Mouse (Mus musculus) cerebellum, adult 11-12 months (tissue): ENCODE measurements around the gene Ccdc120.
"Not testable (repeated sequence)": the region's sequence is repeated elsewhere in the genome, so short reads cannot be mapped to it uniquely, and the experiment has no call there.

Source experiments
- DNase-seq: peaks from one replicate; pipeline ENCODE4 v3.0.0; 2022

Ccdc120 gene

DNA sequence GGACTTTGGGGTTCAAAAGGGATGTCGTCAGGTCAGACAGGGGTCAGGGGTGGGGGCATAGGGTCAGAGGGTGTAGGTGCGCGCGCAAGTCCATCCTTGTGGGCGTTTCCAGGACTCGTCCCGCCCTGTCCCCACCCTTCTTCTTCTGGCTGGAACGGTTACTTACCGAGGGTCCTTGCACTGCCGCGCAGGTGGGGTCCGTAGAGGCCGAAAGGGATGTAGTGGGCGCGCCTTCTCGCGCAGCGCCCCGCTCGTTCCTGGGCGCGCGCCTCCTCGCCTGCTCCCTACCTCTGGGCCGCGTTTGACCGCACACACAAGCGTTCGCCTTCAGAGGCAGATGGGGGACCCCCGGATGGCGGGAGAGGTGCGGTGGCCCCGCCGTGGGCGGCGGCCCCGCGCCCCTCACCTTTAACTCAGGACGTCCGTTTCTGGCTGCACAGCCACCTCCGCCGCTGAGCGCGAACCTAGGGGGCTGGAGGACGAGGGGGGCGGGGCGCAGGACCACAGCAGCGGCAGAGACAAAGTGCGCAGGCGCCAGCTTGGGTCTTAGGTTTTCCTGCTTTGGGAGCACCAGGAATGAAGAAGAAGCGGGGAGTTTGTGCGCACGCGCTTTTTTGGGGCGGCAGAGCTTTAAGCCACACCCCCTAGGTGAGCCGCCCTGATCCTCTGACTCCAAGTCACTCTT lies at the start of gene Ccdc120:
Gene Ccdc120, minus strand, starts transcription at position 474 of the 685 bp plus-strand sequence.
- peak; percentile 88 for DNase-seq

DNA sequence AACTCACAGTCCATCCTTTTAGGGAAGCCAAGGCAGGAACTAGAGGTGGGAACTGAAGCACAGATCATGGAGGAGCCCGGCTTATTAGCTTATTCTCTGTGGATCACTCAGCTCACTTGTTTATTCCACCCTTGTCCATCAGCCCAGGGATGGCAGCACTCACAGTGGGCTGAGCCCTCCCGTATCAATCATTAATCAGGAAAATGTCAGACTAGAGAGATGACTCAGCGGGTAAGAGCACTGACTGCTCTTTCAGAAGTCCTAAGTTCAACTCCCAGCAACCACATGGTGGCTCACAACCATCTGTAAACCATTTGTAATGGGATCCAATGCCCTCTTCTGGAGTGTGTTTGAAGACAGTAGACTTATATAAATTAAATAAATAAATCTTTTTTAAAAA lies 46.6 kb upstream of the Ccdc120 start:
- DNase-seq, result no peak

DNA sequence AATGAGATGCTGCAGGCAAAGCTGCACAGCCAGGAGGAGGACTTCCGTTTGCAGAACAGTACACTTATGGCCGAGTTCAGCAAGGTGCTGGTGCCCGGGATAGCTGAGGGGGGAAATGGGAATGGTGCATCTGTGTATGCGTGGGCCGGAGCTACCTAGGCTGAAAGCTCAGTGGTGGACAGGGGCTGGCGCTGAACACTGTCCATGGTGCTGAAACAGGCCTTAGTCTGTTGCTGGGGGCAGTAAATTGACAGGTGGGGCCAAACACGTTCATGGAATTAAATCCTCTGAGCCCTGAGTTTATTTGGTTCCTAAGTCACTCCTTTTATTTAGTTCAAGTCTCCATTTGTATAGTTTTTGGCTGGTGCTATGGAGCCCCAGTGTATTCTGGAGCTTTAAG lies 44.3 kb upstream of the Ccdc120 start:
- no peak for DNase-seq

DNA sequence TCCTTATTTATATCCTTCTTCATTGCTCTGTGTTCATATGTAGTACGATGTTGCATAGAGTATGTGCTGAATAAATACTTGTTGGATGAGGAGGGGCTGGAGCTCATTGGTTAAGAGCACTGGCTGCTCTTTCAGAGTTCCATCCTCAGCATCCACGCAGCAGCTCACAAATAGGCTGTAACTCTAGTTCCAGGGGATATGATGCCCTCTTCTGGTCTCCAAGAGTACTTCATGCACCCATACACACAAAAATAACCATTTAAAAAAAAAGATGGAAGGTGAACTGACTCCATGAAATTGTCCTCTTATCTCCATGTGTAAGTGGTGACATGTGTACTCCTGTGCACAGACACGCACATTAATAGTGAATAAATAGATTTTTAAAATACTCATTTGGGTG lies 42.7 kb upstream of the Ccdc120 start:
- no peak for DNase-seq

DNA sequence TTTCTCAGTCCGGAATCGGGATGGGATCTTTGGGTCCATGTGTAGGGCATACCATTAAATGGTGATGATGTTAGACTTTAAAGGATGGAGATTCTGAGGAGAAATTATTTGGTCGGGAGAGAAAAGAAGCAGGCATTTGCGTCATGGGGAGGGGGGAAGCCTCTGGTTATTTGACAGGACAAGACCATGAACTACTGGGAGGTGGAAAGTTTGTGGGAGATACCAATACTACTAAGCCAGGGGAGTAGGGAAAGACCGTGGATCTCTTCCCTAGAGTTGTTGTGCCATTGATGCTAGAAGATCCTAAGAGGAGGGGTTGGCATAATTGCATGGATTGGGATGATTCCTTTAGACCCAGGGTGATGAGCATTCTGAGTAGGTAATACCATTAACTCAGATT lies 39.6 kb upstream of the Ccdc120 start:
- DNase-seq, result no peak

DNA sequence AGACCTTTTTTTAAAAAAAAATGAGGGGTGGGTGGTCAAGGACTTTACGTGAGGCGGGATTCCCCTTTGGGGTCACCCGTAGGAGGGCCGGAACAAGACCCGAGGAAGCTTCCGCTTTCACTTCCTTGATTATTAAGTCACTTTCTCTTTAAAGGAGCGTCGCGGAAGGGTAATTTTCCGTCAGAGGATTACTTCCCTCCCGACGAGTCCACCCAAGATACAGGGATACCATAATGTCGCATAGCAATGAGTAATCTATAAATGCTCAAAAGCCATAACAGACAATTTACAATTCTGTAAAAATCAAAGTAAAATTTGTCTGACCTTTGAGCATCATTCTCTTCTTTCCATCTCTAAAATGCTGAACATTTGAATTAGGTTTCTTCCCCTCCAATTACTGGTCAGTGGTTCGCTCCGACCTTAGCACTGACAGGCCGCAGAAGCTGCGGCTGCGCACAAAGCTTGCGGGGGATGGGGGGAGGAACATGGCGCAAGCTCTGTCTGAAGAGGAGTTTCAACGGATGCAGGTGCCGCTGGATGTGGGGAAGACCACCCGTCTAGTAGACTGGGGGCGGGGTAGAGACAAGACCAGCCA lies 38.9 kb upstream of the Ccdc120 start, which contains the start of gene Gripap1:
Gene Gripap1, plus strand, starts transcription at position 224 of the 595 bp plus-strand sequence.
- DNase-seq, result peak; percentile 74

DNA sequence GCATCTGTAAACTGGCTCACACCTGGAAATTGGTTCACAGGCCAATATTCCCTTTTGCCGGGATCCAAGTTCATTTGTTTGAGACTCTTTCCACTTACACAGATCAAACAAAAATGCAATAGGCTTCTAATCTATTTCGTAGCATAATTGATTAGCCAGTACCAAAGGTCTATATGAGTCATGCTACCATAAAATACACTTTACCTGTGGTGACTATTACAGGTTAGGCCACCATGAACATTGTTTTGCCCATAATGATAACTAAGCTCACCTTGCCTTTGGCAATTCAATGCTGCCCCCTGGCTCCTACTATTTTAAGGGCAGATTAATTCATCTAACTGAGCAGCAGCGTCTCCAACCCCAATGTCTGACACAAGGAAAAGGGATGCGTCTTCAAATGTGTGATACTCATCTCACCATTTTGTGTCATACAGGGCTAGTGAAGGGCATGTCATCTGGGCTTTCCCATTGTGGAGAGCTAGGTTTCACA lies 31.9 kb upstream of the Ccdc120 start:
- no peak for DNase-seq

DNA sequence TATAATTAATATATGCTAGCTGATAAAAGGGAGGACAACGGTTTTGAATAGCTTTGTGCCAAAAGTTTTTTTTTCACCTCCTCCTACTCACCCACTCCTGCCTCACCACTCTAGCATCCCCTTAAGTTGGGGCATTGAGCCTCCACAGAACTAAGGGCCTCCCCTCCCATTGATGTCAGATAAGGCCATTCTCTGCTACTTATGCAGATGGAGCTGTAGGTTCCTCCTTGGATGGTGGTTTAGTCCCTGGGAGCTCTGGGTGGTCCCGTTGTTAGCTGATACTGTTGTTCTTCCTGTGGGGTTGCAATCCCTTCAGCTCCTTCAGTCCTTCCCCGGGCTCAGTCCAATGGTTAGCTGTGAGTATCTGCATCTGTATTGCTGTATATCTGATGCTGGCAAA lies 28.6 kb upstream of the Ccdc120 start:
- no peak for DNase-seq

DNA sequence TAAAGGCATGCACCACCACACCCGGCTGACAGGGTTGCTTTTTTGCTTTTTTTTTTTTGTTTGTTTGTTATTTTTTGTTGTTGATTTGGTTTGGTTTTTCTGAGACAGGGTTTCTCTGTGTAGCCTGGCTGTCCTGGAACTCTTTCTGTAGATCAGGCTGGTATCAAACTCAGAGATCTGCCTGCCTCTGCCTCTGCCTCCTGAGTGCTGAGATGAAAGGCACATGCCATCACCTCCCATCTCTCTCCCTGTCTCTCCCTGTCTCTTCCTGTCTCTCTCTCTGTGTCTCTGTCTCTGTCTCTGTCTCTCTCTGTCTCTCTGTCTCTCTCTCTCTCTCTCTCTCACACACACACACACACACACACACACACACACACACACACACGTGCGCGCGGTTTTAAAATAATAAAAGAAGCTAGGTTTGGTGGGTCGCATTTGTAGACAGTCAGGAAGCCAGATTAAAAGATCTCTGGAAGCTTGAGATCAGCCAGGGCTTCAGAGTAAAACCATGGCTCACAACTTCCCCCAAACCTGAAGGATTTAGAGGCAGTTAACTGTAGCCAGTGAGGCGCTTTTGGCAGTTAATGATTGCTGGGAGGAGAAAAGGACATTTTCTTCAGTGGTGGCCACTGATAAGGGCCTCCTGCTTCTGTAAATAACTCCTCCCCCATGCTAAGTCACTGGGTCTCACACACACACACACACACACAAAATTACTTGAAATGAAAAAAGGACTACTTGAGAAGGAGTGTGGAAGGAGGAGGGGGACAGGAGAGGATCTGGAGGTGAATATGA lies 27.9 kb upstream of the Ccdc120 start:
- DNase-seq, result no peak

DNA sequence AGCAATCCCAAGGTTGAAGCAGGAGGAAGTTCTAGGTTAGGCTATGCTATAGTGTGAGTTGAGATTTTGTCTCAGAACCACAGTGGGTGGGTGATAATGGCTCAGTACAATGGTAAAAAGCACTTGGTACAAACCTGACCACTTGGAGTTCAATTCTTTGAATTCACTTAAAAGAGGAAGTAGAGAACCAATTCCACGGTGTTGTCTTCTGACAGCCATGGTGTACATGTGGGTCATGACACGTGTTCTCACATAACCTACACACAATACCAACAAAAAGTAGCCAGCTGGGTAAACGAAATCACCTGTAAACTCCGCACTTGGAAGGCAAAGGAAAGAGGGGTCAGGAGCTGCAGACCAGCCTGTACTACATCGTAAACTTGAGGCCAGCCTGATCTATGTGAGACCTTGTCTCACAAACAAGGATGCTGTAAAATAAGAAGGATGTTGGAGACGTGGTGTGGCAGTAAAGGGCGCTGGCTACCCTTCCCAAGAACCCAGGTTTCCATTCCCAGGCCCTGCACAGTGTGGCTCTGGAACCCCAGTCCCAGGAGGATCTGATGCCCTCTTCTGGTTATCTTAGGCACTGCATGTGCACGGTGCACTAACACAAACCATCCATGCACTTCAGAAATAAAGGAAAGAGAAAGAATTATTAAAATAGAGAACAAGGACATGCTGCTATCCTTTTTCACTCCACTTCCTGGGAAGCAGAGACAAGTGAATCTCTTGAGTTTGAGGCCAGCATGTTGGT lies 25.8 kb upstream of the Ccdc120 start:
- DNase-seq, result no peak

DNA sequence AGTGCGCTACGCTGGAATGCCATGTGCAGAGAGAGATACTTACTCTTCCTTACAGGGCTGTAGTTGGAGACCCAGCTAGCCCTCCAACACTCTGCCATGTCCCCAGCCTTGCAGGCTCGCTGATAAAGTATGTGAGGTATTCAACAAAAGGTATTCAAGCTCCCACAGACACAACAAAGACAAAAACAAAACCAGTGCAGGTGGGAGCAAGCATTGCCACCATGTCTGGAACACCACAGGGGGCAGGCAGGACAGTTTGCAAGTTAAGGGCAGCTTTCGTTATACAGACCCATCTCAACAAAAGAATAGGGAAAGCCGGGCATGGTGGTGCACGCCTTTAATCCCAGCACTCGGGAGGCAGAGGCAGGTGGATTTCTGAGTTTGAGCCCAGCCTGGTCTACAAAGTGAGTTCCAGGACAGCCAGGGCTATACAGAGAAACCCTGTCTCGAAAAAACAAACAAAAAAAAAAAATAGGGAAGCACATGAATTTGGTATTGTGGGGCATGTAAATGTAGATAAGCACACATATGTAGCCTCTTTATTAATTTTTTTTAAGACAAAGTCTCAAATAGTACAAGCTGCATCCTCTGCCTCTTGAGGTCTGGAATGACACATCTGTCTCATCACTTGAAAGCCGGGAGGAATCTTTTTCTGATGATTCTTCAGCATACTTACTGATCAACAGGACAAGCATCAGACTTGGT lies 24.9 kb upstream of the Ccdc120 start:
- no peak for DNase-seq

DNA sequence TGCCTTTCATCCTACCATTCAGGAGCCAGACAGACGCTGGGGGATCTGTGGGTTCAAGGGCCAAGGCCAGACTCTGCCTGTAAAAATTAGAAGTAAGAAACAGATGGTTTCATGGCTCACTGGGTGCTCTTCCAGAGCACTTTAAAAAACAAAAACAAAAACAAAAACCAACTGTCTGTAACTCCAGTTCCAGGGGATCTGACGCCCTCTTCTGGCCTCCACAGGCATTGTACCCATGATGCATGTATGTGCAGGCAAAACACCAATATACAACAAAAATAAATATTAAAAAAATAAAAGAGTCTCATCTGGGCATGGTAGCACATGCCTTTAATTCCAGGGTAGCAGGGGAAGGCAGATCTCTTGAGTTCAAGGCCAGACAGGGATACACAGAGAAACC lies 22.1 kb upstream of the Ccdc120 start:
- DNase-seq, result no peak

DNA sequence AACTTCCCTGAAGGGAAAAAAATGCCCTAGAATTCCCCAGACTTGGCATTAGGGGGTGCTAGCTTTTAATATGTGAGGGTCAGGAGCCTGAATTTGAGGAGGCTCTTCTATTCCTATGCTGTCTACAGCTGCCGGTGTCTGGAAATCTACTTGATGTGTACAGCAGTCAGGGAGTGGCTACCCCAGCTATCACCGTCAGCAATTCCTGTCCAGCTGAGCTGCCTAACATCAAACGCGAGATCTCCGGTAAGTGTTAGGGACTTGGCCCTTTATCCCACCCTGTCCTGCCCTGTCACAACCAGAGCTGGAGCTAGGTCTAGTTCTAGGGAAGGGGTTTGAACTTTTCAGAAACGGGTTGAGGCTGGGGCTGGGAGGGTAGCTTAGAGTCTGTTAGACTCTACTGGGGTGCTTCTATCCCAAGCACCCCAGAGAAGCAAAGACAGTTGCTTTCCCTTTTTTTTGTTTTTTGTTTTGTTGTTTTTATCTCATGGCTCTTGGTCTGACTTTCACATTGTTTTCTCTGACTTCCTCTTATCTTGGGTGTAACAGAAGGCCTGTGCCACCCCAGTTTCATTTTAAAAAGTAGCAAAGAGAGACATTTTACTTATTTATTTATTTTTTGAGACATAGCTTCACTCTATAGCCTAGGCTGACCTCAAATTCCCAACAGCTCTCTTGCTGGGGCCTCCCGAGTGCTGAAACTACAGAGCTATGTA lies 18.8 kb upstream of the Ccdc120 start:
- DNase-seq, result no peak

DNA sequence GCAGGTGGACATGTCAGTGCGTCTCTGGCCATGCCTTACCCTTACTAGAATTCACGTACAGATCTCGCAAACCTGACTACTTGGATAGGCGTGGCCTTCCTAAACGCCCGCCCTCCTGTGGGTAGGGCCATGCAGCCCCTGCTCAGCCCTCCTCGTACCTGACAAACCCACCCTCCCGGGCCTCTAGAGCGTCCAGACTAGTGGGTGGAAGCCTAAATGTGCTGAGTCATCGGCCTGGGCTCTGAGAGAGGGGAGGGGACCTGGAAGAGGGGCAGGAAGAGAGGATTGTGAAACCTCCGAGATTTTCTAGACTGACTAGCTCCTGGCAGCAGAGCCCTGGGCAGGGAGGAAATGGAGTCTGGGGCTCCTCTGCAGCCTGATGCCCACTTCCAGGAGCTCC lies 15.1 kb upstream of the Ccdc120 start:
- DNase-seq, result peak; percentile 37

DNA sequence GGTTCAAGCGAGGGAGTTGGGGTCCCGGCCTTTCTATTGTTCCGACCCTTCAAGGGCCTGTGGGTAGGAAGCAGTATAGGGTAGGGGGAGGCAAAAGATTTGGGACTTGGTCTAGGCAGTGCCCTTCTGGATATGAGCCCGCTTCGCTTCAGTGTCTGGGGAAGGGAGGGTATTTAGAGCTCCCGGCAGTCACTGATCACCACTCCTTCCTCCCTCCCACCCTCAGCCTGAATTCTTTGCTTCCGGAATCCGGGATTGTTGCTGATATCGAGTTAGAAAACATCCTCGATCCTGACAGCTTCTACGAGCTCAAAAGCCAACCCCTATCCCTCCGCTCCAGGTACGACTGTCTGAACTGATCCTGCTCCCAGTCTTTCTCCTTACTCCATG lies 14.6 kb upstream of the Ccdc120 start:
- no peak for DNase-seq

DNA sequence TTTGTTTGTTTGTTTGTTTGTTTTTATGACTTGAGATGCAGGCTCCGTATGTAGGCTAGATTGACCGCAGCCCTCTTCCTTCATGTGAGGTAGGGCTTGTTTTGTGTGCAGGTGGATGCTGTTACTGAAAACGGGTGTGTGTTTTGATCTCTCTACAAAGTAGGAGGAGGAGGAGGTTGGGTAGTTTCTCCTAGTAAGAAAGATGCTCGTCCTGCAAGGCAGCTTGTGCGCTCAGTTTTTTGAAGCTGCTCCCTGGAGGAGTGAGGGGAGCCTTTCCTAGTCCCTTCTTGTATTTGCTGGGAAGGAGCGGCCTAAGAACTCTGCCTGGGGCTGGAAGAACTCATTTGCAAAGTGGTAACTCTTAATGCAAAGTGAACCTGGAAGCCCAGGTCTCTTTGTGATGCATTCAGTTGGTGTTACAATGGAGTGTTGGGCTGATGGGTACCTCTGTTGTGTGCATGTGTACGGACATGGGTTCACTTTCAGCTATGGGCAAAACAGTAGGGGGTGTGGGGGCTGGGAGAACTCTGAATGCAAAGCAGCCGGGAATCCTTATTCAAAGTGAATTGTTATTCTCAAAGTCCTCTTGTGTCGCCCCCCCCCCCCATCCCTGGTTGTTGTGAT lies 14.1 kb upstream of the Ccdc120 start:
- DNase-seq, result no peak

DNA sequence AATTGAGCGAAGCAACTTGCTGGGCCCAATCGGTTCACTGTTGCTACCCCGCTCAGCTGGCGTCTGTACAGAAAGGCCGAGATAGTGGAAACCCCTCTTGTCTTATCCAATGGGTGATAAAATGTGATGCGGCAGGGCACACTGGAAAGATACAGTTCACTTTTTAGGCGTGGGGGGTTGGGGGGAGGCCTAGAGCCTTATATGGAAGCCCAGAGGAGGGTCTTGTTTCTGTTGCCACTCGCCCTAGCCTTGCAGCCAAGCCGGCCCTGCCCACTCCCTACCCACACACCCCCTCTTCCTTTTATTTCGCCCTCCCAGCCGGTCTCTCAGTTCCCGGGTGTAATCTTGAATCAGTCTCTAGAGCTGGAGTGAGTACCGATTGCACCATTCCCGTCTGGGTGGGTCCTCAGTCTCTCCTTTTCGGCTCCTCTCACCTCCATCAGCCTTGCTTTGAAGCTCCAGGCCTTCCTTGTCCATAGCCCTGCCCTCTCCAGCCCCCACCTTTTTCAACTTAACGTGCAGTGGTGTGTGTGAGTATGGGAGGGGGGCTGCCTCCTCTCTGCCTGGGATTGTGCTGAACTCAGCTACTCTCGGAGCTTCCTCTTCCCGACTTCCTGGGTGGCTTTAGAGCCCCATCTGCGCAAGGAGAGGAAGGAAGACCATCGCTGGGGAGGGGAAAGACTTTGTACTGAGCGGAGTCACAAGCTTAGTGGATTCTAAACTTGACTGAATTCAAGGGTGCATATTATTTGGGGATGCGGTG lies 13.1 kb upstream of the Ccdc120 start:
- DNase-seq, result no peak

DNA sequence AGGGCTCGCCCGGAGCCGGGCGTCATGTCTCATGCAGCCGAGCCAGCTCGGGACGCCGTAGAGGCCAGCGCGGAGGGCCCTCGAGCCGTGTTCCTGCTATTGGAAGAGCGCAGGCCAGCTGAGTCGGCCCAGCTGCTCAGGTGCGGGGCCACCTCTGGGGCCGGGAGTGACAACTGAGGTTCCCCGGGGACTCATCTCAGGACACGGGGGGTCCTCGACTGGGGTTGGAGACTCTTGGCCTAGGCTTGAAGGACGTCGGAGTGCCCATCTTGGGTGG lies 12.2 kb upstream of the Ccdc120 start:
- DNase-seq, result no peak

DNA sequence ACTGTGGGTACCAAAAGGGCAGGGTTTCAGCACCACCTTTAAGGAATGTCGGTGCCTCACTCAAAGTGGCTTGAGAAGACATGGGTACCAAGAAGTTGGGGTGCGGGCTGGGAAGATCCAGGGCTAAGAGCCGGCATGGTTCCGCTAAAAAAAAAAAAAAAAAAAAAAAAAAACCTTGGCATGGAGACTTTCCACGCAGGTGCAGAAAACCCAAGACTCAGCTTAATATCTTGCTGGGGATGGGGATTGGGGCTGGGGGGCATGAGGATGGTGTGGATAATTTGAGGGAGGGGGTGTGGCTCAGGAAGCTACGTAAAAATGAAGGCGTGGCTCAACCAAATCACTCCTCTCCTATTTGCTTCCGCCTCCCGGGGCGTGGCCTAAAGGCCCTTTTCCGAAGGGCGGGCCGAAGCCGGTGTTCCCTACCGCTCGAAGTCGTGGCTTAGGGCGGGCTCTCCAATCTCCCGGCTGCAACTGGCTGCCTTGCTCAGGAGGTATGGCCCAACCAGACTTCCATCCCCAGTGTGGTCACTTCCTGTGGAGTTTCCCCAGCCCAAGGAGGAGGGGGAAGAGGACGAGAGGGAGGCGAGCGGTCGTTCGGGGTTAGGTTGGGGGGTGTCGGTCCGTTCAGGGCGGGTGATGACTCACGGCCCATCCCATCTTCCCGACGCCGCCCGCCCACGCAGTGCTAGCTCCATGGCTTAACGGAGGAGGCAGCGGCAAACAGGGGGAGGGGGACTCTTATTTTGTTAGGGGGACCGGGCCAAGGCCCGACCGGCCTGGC lies 11.6 kb upstream of the Ccdc120 start, which contains the start of gene Tfe3:
Gene Tfe3, plus strand, starts transcription at position 424 of the 784 bp plus-strand sequence.
- peak; percentile 96 for DNase-seq

DNA sequence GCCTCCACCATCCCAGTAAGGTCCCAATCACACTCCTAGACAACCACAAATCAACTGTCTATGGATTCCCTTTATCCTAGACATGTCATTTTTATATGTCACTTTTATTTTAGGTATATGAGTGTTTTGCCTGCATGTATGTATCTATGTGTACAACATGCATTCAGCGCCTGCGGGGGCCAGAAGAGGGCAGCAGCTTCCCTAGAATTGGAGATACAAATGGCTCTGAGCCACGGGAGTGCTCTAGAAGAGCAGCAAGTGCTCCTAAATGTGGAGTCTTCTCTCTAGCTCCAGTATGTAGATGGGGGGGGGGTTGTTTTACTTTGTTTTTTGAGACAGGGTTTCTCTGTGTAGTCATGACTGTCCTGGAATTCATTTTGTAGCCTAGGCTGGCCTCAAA lies 2.9 kb upstream of the Ccdc120 start:
- not testable (repeated sequence) for DNase-seq
